Mouse (Mus musculus): ENCODE measurements around the gene Aak1. TPM values are rescaled to one million over a fixed set of nuclear protein-coding genes. Genes with fewer than 3 reads are reported as not detected.
"Not testable (repeated sequence)": the region's sequence is repeated elsewhere in the genome, so short reads cannot be mapped to it uniquely, and the experiment has no call there.

The Aak1 gene
- polyA plus RNA-seq, 1 experiment from 2014 or later: 23.3 TPM

DNA sequence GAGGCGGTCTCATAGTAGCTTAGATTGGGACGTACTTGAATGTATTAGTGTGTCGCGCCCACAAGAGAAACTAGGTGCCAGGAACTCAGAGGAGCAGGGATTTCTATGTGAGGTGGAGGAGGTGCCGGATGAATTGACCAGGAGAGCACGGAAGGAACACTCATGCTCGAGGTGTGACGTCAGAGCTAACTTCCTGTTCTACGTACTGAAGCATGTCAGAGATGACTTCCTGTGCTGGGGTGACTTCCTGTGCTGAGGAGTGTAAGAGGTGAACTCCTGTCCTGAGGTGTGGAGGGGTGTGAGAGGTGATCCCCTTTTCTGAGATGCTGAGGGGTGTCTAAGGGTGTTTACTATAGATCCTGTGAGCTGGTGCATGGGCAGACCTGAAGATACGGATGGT is 22.5 kb downstream of the Aak1 start:
- ATAC-seq (ENCODE audit: insufficient number of reproducible peaks, insufficient read depth, low FRiP score, low read depth): no peak
- Histone ChIP-seq H3K9me3 (ENCODE audit: control insufficient read depth, low read length) (no peaks in the 10 kb centered on the region), H3K9ac (ENCODE audit: low read length) (no peak overlapping the region), H3K4me1 (ENCODE audit: control insufficient read depth in 2 of 2, insufficient read depth in 2 of 2, low read length in 2 of 2) (peaks cover 18 to 31% of the 10 kb centered on the region in 2 experiments), H3K27ac (replicated peaks in 1 of 2; ENCODE audit: control insufficient read depth in 1 of 2, insufficient read depth in 1 of 2, low read depth in 2 of 2, low read length in 2 of 2) (no peak overlapping the region), H3K4me3 (ENCODE audit: control insufficient read depth in 1 of 2, insufficient read depth in 1 of 2, low read depth in 1 of 2, low read length in 2 of 2) (no peak overlapping the region), H3K4me2 (ENCODE audit: low read length) (no peak overlapping the region), H3K27me3 (ENCODE audit: control insufficient read depth, insufficient read depth, low read length) (no peaks in the 10 kb centered on the region), H3K36me3 (ENCODE audit: control insufficient read depth, insufficient read depth, low read length) (0 out of 2 replicates have a peak, but pooled peaks cover 3% of the 10 kb centered on the region)
- WGBS: 82% methylated on average over 10 of the region's 10 CpGs

DNA sequence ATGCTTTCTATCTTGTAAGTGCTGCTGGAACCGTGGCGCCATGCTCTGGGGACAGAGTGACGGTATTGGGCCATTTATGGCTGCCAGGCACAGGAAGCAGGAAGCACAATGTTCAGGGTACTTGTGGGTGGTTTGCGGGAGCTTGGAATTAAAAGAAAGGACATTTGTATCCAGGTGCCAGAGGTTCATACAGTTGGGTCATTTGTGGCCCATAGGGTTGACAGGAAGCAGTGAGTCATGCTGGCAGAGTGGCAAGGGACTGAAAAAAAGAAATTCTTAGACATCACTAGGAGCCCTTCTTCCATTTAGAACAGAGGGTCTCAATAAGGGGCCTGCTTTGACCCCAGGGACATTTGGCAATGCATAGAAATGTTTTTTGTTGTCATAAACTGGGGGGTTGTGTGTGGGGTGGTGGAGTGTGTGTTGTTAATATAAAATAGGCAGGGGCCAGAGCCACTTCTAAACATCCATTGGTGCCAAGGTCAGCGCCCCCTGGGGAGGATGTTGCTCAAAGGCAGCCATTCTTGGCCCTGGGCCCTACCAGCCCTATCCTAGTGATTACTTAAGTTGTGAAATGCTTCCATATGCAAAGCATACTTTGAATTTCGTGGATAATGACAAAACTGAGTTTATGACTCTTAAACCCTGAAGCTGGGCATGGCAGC is 25.5 kb downstream of the Aak1 start:
- H3K4me1 ChIP-seq (ENCODE audit: control insufficient read depth in 2 of 2, insufficient read depth in 2 of 2, low read length in 2 of 2): peaks cover 14 to 26% of the 10 kb centered on the region in 2 experiments
- no peak overlapping the region for H3K9ac ChIP-seq (ENCODE audit: low read length)
- H3K4me2 ChIP-seq (ENCODE audit: low read length): no peak overlapping the region
- 0 out of 4 replicates have a peak overlapping the region, but pooled peaks of 1 of the 2 experiments have one; percentile 24 for H3K27ac ChIP-seq (replicated peaks in 1 of 2; ENCODE audit: control insufficient read depth in 1 of 2, insufficient read depth in 1 of 2, low read depth in 2 of 2, low read length in 2 of 2)
- H3K27me3 ChIP-seq (ENCODE audit: control insufficient read depth, insufficient read depth, low read length): no peaks in the 10 kb centered on the region
- WGBS: 84% methylated on average over 6 of the region's 6 CpGs
- no peak overlapping the region for H3K4me3 ChIP-seq (ENCODE audit: control insufficient read depth in 1 of 2, insufficient read depth in 1 of 2, low read depth in 1 of 2, low read length in 2 of 2)
- ATAC-seq (ENCODE audit: insufficient number of reproducible peaks, insufficient read depth, low FRiP score, low read depth): no peak
- 0 out of 2 replicates have a peak, but pooled peaks cover 3% of the 10 kb centered on the region for H3K36me3 ChIP-seq (ENCODE audit: control insufficient read depth, insufficient read depth, low read length)
- H3K9me3 ChIP-seq (ENCODE audit: control insufficient read depth, low read length): no peaks in the 10 kb centered on the region

DNA sequence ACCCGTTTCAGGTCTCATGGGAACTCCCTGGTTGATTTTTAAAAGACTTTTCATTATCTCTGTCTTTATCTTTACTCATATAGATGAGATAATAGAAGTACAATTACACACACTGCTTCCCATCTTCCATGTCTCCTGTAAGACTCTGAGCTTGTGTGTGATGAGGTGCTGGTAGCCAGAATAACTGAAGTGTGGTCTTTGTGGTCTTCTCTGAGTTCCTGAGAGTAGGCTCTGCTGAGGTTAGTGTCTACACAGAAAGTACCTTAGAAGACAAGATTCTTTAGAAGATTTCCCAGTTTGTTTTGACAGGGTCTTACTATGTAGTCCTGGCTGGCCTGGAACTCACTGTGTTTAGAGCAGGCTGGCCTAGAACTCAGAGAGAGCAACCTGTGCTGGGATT is 27.1 kb downstream of the Aak1 start:
- no peak for ATAC-seq (ENCODE audit: insufficient number of reproducible peaks, insufficient read depth, low FRiP score, low read depth)
- H3K9ac ChIP-seq (ENCODE audit: low read length): no peak overlapping the region
- H3K4me3 ChIP-seq (ENCODE audit: control insufficient read depth in 1 of 2, insufficient read depth in 1 of 2, low read depth in 1 of 2, low read length in 2 of 2): no peak overlapping the region
- H3K4me2 ChIP-seq (ENCODE audit: low read length): no peak overlapping the region
- no peaks in the 10 kb centered on the region for H3K27me3 ChIP-seq (ENCODE audit: control insufficient read depth, insufficient read depth, low read length)
- H3K4me1 ChIP-seq (ENCODE audit: control insufficient read depth in 2 of 2, insufficient read depth in 2 of 2, low read length in 2 of 2): peaks cover 10 to 18% of the 10 kb centered on the region in 2 experiments
- 0 out of 2 replicates have a peak, but pooled peaks cover 3% of the 10 kb centered on the region for H3K36me3 ChIP-seq (ENCODE audit: control insufficient read depth, insufficient read depth, low read length)
- H3K27ac ChIP-seq (replicated peaks in 1 of 2; ENCODE audit: control insufficient read depth in 1 of 2, insufficient read depth in 1 of 2, low read depth in 2 of 2, low read length in 2 of 2): no peak overlapping the region
- no peaks in the 10 kb centered on the region for H3K9me3 ChIP-seq (ENCODE audit: control insufficient read depth, low read length)
- 56% methylated on average over 1 of the region's 1 CpGs for WGBS

DNA sequence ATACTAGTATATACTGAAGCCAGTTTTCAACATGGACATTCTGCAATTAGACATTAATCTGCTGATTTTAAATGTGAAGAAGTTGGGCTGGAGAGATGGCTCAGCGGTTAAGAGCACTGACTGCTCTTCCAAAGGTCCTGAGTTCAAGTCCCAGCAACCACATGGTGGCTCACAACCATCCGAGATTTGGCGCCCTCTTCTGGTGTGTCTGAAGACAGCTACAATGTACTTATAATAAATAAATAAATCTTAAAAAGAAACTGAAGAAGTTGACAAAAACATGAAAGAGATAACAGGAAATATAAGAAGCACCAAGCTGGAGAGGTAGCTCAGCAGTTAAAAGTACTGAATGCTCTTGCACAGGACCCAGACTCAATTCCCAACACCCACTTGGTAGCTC is 29.3 kb downstream of the Aak1 start:
- 86% methylated on average over 3 of the region's 3 CpGs for WGBS

DNA sequence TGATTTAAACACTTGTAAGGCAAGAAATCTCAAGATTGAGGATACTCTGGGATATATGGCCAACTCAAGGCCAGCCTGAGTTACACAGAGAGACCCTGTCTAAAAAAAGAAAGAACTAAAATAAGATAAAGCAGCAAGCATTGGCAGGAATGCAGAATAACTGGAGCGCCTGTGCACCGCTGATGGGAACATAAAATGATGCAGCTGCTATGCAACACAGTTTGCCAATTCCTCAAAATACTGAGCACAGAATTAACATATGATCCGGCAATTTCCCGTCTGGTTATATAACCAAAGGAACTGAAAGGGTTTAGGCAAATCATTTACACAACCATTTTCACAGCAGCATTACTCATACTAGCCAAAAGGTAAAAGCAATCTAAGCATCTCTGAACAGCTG is 30.0 kb downstream of the Aak1 start:
- no peaks in the 10 kb centered on the region for H3K9me3 ChIP-seq (ENCODE audit: control insufficient read depth, low read length)
- 49% methylated on average over 4 of the region's 4 CpGs for WGBS
- H3K27ac ChIP-seq (replicated peaks in 1 of 2; ENCODE audit: control insufficient read depth in 1 of 2, insufficient read depth in 1 of 2, low read depth in 2 of 2, low read length in 2 of 2): no peak overlapping the region
- peaks cover 7% of the 10 kb centered on the region; the same call in 1 of the 2 replicates for H3K36me3 ChIP-seq (ENCODE audit: control insufficient read depth, insufficient read depth, low read length)
- H3K4me2 ChIP-seq (ENCODE audit: low read length): no peak overlapping the region
- ATAC-seq (ENCODE audit: insufficient number of reproducible peaks, insufficient read depth, low FRiP score, low read depth): no peak
- H3K9ac ChIP-seq (ENCODE audit: low read length): no peak overlapping the region
- H3K4me3 ChIP-seq (ENCODE audit: control insufficient read depth in 1 of 2, insufficient read depth in 1 of 2, low read depth in 1 of 2, low read length in 2 of 2): no peak overlapping the region
- H3K4me1 ChIP-seq (ENCODE audit: control insufficient read depth in 2 of 2, insufficient read depth in 2 of 2, low read length in 2 of 2): peaks cover 8 to 12% of the 10 kb centered on the region in 2 experiments
- no peaks in the 10 kb centered on the region for H3K27me3 ChIP-seq (ENCODE audit: control insufficient read depth, insufficient read depth, low read length)

More for the DNA sequence above, 29.3 kb downstream of the Aak1 start:
- H3K27me3 ChIP-seq (ENCODE audit: control insufficient read depth, insufficient read depth, low read length); ATAC-seq (ENCODE audit: insufficient number of reproducible peaks, insufficient read depth, low FRiP score, low read depth); H3K36me3 ChIP-seq (ENCODE audit: control insufficient read depth, insufficient read depth, low read length); H3K4me2 ChIP-seq (ENCODE audit: low read length); H3K27ac ChIP-seq (replicated peaks in 1 of 2; ENCODE audit: control insufficient read depth in 1 of 2, insufficient read depth in 1 of 2, low read depth in 2 of 2, low read length in 2 of 2); H3K4me3 ChIP-seq (ENCODE audit: control insufficient read depth in 1 of 2, insufficient read depth in 1 of 2, low read depth in 1 of 2, low read length in 2 of 2); H3K9ac ChIP-seq (ENCODE audit: low read length); H3K9me3 ChIP-seq (ENCODE audit: control insufficient read depth, low read length): not testable (repeated sequence)
- peaks cover 8 to 12% of the 10 kb centered on the region in 2 experiments for H3K4me1 ChIP-seq (ENCODE audit: control insufficient read depth in 2 of 2, insufficient read depth in 2 of 2, low read length in 2 of 2)

DNA sequence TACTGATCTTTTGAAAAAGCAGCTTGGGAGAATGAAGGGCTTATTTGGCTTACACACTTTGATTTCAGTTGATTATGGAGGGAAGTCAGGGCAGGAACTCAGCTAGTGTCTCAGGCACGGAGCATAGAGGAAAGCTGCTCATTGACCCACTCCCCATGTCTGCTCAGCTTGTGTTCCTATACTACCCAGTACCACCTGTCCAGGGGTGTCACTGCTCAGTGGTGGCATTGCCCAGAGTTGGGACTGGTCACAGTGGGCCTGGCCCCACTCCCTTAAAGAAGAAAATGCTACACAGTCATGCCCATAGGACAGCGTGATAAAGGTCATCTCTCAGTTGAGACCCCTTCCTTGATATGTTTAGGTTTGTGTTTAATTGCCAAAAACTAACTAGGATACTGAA is 34.9 kb downstream of the Aak1 start:
- Histone ChIP-seq H3K36me3 (ENCODE audit: control insufficient read depth, insufficient read depth, low read length) (peaks cover 6% of the 10 kb centered on the region), H3K4me1 (ENCODE audit: control insufficient read depth in 2 of 2, insufficient read depth in 2 of 2, low read length in 2 of 2) (peaks cover 7 to 29% of the 10 kb centered on the region in 2 experiments; a peak in 3 of 4 replicates), H3K27me3 (ENCODE audit: control insufficient read depth, insufficient read depth, low read length) (no peaks in the 10 kb centered on the region), H3K4me2 (ENCODE audit: low read length) (no peak overlapping the region), H3K4me3 (ENCODE audit: control insufficient read depth in 1 of 2, insufficient read depth in 1 of 2, low read depth in 1 of 2, low read length in 2 of 2) (no peak overlapping the region), H3K9me3 (ENCODE audit: control insufficient read depth, low read length) (no peaks in the 10 kb centered on the region), H3K9ac (ENCODE audit: low read length) (no peak overlapping the region), H3K27ac (replicated peaks in 1 of 2; ENCODE audit: control insufficient read depth in 1 of 2, insufficient read depth in 1 of 2, low read depth in 2 of 2, low read length in 2 of 2) (no peak overlapping the region)
- no peak for ATAC-seq (ENCODE audit: insufficient number of reproducible peaks, insufficient read depth, low FRiP score, low read depth)
- whole genome bisulfite sequencing: 60% methylated on average over 2 of the region's 2 CpGs

DNA sequence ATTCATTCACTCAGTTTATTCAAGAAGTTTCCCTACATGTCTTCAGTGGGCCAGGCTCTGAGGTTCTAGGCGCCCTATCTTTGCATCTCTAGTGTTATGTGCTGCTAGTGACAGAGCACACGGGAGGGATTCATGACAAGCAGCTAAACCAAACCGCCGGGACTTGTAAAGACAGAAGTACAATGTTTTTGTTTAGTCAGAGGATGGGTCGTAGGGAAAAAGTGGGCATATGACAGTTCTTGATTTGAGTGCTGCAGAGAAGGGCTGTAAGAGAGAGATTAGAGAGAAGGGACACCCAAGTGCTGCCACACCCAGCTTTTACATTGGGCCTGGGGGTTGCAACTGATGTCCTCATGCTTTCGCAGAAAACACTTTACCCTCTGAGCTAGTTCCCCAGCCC is 35.4 kb downstream of the Aak1 start:
- no peak for ATAC-seq (ENCODE audit: insufficient number of reproducible peaks, insufficient read depth, low FRiP score, low read depth)
- Histone ChIP-seq H3K9me3 (ENCODE audit: control insufficient read depth, low read length) (no peaks in the 10 kb centered on the region), H3K36me3 (ENCODE audit: control insufficient read depth, insufficient read depth, low read length) (peaks cover 6% of the 10 kb centered on the region), H3K27ac (replicated peaks in 1 of 2; ENCODE audit: control insufficient read depth in 1 of 2, insufficient read depth in 1 of 2, low read depth in 2 of 2, low read length in 2 of 2) (no peak overlapping the region), H3K27me3 (ENCODE audit: control insufficient read depth, insufficient read depth, low read length) (no peaks in the 10 kb centered on the region), H3K9ac (ENCODE audit: low read length) (no peak overlapping the region; the same call in 1 of the 2 replicates), H3K4me3 (ENCODE audit: control insufficient read depth in 1 of 2, insufficient read depth in 1 of 2, low read depth in 1 of 2, low read length in 2 of 2) (no peak overlapping the region), H3K4me1 (ENCODE audit: control insufficient read depth in 2 of 2, insufficient read depth in 2 of 2, low read length in 2 of 2) (peaks cover 7 to 27% of the 10 kb centered on the region in 2 experiments; a peak in 3 of 4 replicates), H3K4me2 (ENCODE audit: low read length) (no peak overlapping the region)
- 64% methylated on average over 6 of the region's 6 CpGs for WGBS

Measured in heart, embryonic 14.5 days (tissue).